Mouse (Mus musculus) limb, embryonic 12.5 days (tissue): ENCODE results near the gene Rrp9. TPM values are rescaled to one million over a fixed set of nuclear protein-coding genes. Genes with fewer than 3 reads are reported as not detected.

Experiments
- ATAC-seq: fragments of 200-750 bp; cut with Nextera tagmentation; 2 replicates; pipeline ENCODE4 v1.8.0; 2017; ENCODE audit warnings: low read depth, moderate TSS enrichment; ENCODE audit not compliant: insufficient number of reproducible peaks, insufficient read depth, low FRiP score, low TSS enrichment
- H3K27ac ChIP-seq: fragments of 300-500 bp; sonication (generic); 2 replicates; pipeline ENCODE4 v1.5.1; 2016; ENCODE audit warnings: mild to moderate bottlenecking, moderate library complexity
- H3K27me3 ChIP-seq: fragments of 300-500 bp; sonication (generic); 2 replicates; pipeline ENCODE4 v1.6.1; 2016; ENCODE audit warnings: mild to moderate bottlenecking, moderate library complexity
- H3K36me3 ChIP-seq: fragments of 300-500 bp; sonication (generic); 2 replicates; pipeline ENCODE4 v1.6.1; 2016; ENCODE audit warnings: mild to moderate bottlenecking, moderate library complexity
- H3K4me1 ChIP-seq: fragments of 300-500 bp; sonication (generic); replicated peaks from 2 replicates; pipeline ENCODE4 v1.6.1; 2016
- H3K4me2 ChIP-seq: fragments of 300-500 bp; sonication (generic); 2 replicates; pipeline ENCODE4 v1.6.1; 2016; ENCODE audit warnings: mild to moderate bottlenecking, moderate library complexity
- H3K4me3 ChIP-seq: fragments of 300-500 bp; sonication (generic); replicated peaks from 2 replicates; pipeline ENCODE4 v1.5.1; 2016; ENCODE audit warnings: mild to moderate bottlenecking
- H3K9ac ChIP-seq: fragments of 300-500 bp; sonication (generic); replicated peaks from 2 replicates; pipeline ENCODE4 v1.6.1; 2016; ENCODE audit warnings: mild to moderate bottlenecking, moderate library complexity
- H3K9me3 ChIP-seq: fragments of 300-500 bp; sonication (generic); 2 replicates; pipeline ENCODE4 v1.6.1; 2016; ENCODE audit warnings: mild to moderate bottlenecking, moderate library complexity
- WGBS: fragments of 180-500 bp; shearing (Covaris S2); methylation state at CpG from one replicate; pipeline ENCODE4 v1.1.7; 2016; 5-methylcytosine and 5-hydroxymethylcytosine counted together
- polyA plus RNA-seq: library from polyadenylated mRNA; unstranded; fragments of >200 nt; fragmentation: Nextera tagmentation; extraction: Ambion mirVana; gene quantifications from 2 replicates; pipeline ENCODE4 v1.2.1, GENCODE M21; 2016

The Rrp9 gene
- polyA plus RNA-seq, 1 experiment from 2014 or later: 59.0 TPM

DNA sequence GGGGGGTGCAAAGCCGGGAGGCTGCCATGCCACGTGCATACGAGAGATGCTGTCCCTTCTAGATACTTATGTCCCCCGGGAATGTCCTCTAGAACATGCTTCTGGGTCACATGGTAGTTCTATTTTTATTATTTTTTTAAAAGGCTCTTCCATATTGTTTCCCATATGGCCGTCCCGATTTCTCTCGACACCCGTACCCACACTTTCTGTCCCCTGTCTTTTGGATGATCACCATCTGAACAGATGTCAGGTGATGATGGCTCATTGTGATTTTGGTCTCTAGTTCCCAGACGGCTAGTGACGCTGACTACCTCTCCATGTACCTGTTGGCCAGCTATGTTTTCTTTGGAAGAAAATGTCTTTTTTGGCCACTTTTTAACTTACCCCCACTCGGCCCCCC is 59.2 kb downstream of the Rrp9 start:
- Histone ChIP-seq H3K9me3 (no peaks in the 10 kb centered on the region), H3K4me1 (no peaks in the 10 kb centered on the region), H3K27me3 (no peaks in the 10 kb centered on the region), H3K27ac (no peak overlapping the region), H3K36me3 (no peaks in the 10 kb centered on the region), H3K9ac (no peak overlapping the region), H3K4me2 (no peak overlapping the region), H3K4me3 (no peak overlapping the region)
- WGBS: 88% methylated on average over 11 of the region's 11 CpGs
- ATAC-seq: no peak

Other genes starting within 250 kb of the Rrp9 start
- 89.3 and 95.0 TPM in 2 replicates for gene Alas1, start 227.3 kb upstream of the Rrp9 start, polyA plus RNA-seq
- gene Poc1a, start 194.9 kb upstream of the Rrp9 start, polyA plus RNA-seq: 30.3 and 31.5 TPM in 2 replicates
- 53.7 and 58.9 TPM in 2 replicates for gene Dusp7, start 107.3 kb upstream of the Rrp9 start, polyA plus RNA-seq
- gene Rpl29, start 46.5 kb upstream of the Rrp9 start, polyA plus RNA-seq: 938 and 976 TPM in 2 replicates
- 45.0 and 51.1 TPM in 2 replicates for gene Acy1, start 37.6 kb upstream of the Rrp9 start, polyA plus RNA-seq
- gene Abhd14b, start 28.5 kb upstream of the Rrp9 start, polyA plus RNA-seq: 10.6 and 16.1 TPM in 2 replicates
- gene Abhd14a, start 28.3 kb upstream of the Rrp9 start, polyA plus RNA-seq: 56.0 and 57.8 TPM in 2 replicates
- gene Pcbp4, start 22.7 kb upstream of the Rrp9 start, polyA plus RNA-seq: 172 and 176 TPM in 2 replicates
- 0.65 and 0.90 TPM in 2 replicates for gene Gpr62, start 10.0 kb upstream of the Rrp9 start, polyA plus RNA-seq
- gene Parp3, start 986 bp downstream of the Rrp9 start, polyA plus RNA-seq: 2.8 and 3.5 TPM in 2 replicates
- gene Iqcf1, start 24.0 kb downstream of the Rrp9 start, polyA plus RNA-seq: not detected in 2 replicates
- not detected in 2 replicates for gene Iqcf5, start 38.6 kb downstream of the Rrp9 start, polyA plus RNA-seq
- gene Iqcf3, start 85.7 kb downstream of the Rrp9 start, polyA plus RNA-seq: not detected in 2 replicates
- not detected in 2 replicates for gene Iqcf4, start 95.0 kb downstream of the Rrp9 start, polyA plus RNA-seq
- gene Iqcf6, start 150.6 kb downstream of the Rrp9 start, polyA plus RNA-seq: not detected in 2 replicates
- gene Grm2, start 180.1 kb downstream of the Rrp9 start, polyA plus RNA-seq: not detected in 2 replicates
- 36.8 and 37.6 TPM in 2 replicates for gene Tex264, start 210.0 kb downstream of the Rrp9 start, polyA plus RNA-seq